Mouse (Mus musculus) hindbrain, embryonic 13.5 days (tissue): ENCODE results near the gene 5730596B20Rik. TPM values are rescaled to one million over a fixed set of nuclear protein-coding genes. Genes with fewer than 3 reads are reported as not detected.

ENCODE experiments used
- ATAC-seq: fragments of 200-750 bp; cut with Nextera tagmentation; 2 replicates; pipeline ENCODE4 v1.8.0; 2017; ENCODE audit warnings: moderate TSS enrichment; ENCODE audit not compliant: low FRiP score
- H3K27ac ChIP-seq: fragments of 300-500 bp; sonication (generic); 2 replicates; pipeline ENCODE4 v1.5.1; 2015; ENCODE audit warnings: inconsistent platforms, mild to moderate bottlenecking, moderate library complexity
- H3K27me3 ChIP-seq: fragments of 300-500 bp; sonication (generic); 2 replicates; pipeline ENCODE4 v1.6.1; 2015; ENCODE audit warnings: mild to moderate bottlenecking, inconsistent platforms
- H3K36me3 ChIP-seq: fragments of 300-500 bp; sonication (generic); 2 replicates; pipeline ENCODE4 v1.6.1; 2015; ENCODE audit warnings: mild to moderate bottlenecking, inconsistent platforms
- H3K4me1 ChIP-seq: fragments of 300-500 bp; sonication (generic); replicated peaks from 2 replicates; pipeline ENCODE4 v1.6.1; 2015; ENCODE audit warnings: inconsistent platforms
- H3K4me2 ChIP-seq: fragments of 300-500 bp; sonication (generic); 2 replicates; pipeline ENCODE4 v1.6.1; 2015; ENCODE audit warnings: inconsistent platforms, mild to moderate bottlenecking, moderate library complexity
- H3K4me3 ChIP-seq: fragments of 300-500 bp; sonication (generic); 2 replicates; pipeline ENCODE4 v1.5.1; 2015; ENCODE audit warnings: mild to moderate bottlenecking, inconsistent platforms
- H3K9ac ChIP-seq: fragments of 300-500 bp; sonication (generic); 2 replicates; pipeline ENCODE4 v1.6.1; 2015; ENCODE audit warnings: mild to moderate bottlenecking, inconsistent platforms
- H3K9me3 ChIP-seq: fragments of 300-500 bp; sonication (generic); 2 replicates; pipeline ENCODE4 v1.6.1; 2016; ENCODE audit warnings: inconsistent platforms
- WGBS: fragments of 180-500 bp; shearing (Covaris S2); methylation state at CpG from one replicate; pipeline ENCODE4 v1.1.7; 2015; 5-methylcytosine and 5-hydroxymethylcytosine counted together
- polyA plus RNA-seq: library from polyadenylated mRNA; unstranded; fragments of >200 nt; fragmentation: Nextera tagmentation; extraction: Ambion mirVana; gene quantifications from 2 replicates; pipeline ENCODE4 v1.2.1, GENCODE M21; 2015

The 5730596B20Rik gene
- polyA plus RNA-seq, 1 experiment from 2014 or later, result 8.3 TPM

DNA sequence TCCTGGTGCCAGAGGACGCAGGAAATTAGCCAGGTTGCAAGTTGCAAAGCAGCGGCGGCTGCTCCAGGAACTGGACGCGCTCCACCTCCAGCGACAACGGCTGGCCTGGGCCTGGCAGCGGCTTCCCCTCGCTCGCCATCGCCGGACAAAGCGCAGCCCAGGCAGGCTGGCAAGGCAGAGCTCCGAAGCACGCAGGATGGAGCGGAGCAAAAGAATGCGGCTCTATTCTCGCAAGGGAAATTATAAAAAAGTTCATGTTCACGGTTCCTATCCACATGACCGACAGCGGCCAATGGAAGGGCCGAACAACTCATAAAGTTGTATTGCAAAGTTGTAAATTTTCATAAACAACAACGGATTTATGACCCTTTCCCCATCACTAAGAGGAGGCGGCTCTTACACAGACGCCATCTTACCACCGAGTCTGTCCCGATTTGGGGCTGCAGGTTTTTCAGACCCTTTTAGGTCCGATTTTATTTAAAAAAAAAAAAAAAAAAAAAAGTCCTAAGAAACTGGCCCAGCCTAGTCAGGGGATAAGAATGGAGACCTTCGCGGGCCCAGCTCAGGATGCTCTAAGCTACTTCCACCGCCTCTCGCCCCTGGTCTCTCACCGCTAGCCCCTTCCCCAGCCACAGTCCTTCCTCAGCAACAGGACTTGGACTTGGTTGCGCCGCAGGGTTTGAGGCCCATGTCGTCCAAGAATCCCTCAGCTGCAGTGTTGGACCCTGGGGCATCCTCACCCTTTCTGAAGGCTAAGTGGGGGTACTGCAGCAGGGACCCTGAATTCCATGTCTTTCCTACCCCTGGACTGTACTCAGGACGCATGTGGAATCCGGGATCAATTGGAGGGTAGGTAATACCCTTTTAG is 36.1 kb downstream of the 5730596B20Rik start, which contains the start of the genes Hoxa3 and Gm28308:
Gene Hoxa3 (minus strand): TSS at position 218 of the 868 bp plus-strand sequence.
Gene Gm28308 (minus strand): TSS at position 221 of the 868 bp plus-strand sequence.
- ATAC-seq, result no peak
- Histone ChIP-seq H3K9me3 (no peaks in the 10 kb centered on the region), H3K27ac (peak within 1 kb of the TSS; percentile 82), H3K36me3 (no peaks in the 10 kb centered on the region), H3K4me1 (peaks cover 47% of the 10 kb centered on the region), H3K27me3 (peaks cover 99% of the 10 kb centered on the region), H3K9ac (peak within 1 kb of the TSS; percentile 49), H3K4me3 (peak within 1 kb of the TSS; percentile 34), H3K4me2 (peak within 1 kb of the TSS; percentile 64)
- 6% methylated on average over 38 of the region's 38 CpGs for WGBS

GRCm38 (mm10) chr6:52214271-52214670 is 37.0 kb downstream of the 5730596B20Rik start:
- Histone ChIP-seq H3K9ac (no peak overlapping the region), H3K4me3 (no peak overlapping the region), H3K4me1 (peaks cover 38% of the 10 kb centered on the region), H3K9me3 (no peaks in the 10 kb centered on the region), H3K27me3 (peaks cover 99% of the 10 kb centered on the region), H3K27ac (no peak overlapping the region), H3K36me3 (no peaks in the 10 kb centered on the region), H3K4me2 (no peak overlapping the region)
- ATAC-seq, result no peak
- WGBS, result 24% methylated on average over 5 of the region's 5 CpGs

GRCm38 (mm10) chr6:52215070-52215469 is 37.8 kb downstream of the 5730596B20Rik start:
- 14% methylated on average over 3 of the region's 3 CpGs for WGBS
- no peaks in the 10 kb centered on the region for H3K36me3 ChIP-seq
- ATAC-seq, result no peak
- H3K4me3 ChIP-seq, result no peak overlapping the region
- H3K9me3 ChIP-seq, result no peaks in the 10 kb centered on the region
- H3K4me2 ChIP-seq, result peak overlapping the region; percentile 34; the same call in 1 of the 2 replicates
- H3K9ac ChIP-seq, result no peak overlapping the region
- H3K4me1 ChIP-seq, result peaks cover 32% of the 10 kb centered on the region
- peaks cover 99% of the 10 kb centered on the region for H3K27me3 ChIP-seq
- no peak overlapping the region for H3K27ac ChIP-seq

- no peak for ATAC-seq
- Histone ChIP-seq H3K4me1 (peaks cover 32% of the 10 kb centered on the region), H3K4me3 (peak overlapping the region; percentile 33), H3K36me3 (no peaks in the 10 kb centered on the region), H3K27ac (peak overlapping the region; percentile 42), H3K9me3 (no peaks in the 10 kb centered on the region), H3K4me2 (peak overlapping the region; percentile 34), H3K27me3 (peaks cover 100% of the 10 kb centered on the region), H3K9ac (0 out of 2 replicates have a peak overlapping the region, but pooled peaks have one; percentile 11)
- 2% methylated on average over 30 of the region's 30 CpGs for WGBS
Observed at GRCm38 (mm10) chr6:52215771-52216535, 38.7 kb downstream of the 5730596B20Rik start.

GRCm38 (mm10) chr6:52216691-52217458 is 39.6 kb downstream of the 5730596B20Rik start:
- Histone ChIP-seq H3K27ac (peak overlapping the region; percentile 48; the same call in 1 of the 2 replicates), H3K4me2 (peak overlapping the region; percentile 44), H3K27me3 (peaks cover 100% of the 10 kb centered on the region), H3K36me3 (no peaks in the 10 kb centered on the region), H3K4me3 (peak overlapping the region; percentile 33), H3K9ac (peak overlapping the region; percentile 63), H3K9me3 (no peaks in the 10 kb centered on the region), H3K4me1 (peaks cover 33% of the 10 kb centered on the region)
- 2% methylated on average over 60 of the region's 60 CpGs for WGBS
- ATAC-seq, result no peak

GRCm38 (mm10) chr6:52217459-52217768 is 40.1 kb downstream of the 5730596B20Rik start:
- Histone ChIP-seq H3K9me3 (no peaks in the 10 kb centered on the region), H3K4me2 (peak overlapping the region; percentile 44), H3K36me3 (no peaks in the 10 kb centered on the region), H3K27me3 (peaks cover 100% of the 10 kb centered on the region), H3K4me1 (peaks cover 28% of the 10 kb centered on the region), H3K4me3 (peak overlapping the region; percentile 33), H3K27ac (no peak overlapping the region), H3K9ac (no peak overlapping the region)
- peak; percentile 46; the same call in 1 of the 2 replicates for ATAC-seq
- WGBS, result under 1% methylated on average over 24 of the region's 25 CpGs

- peaks cover 22% of the 10 kb centered on the region for H3K4me1 ChIP-seq
- H3K27me3 ChIP-seq, result peaks cover 100% of the 10 kb centered on the region
- H3K4me2 ChIP-seq, result peak overlapping the region; percentile 44
- H3K27ac ChIP-seq, result no peak overlapping the region; the same call in 1 of the 2 replicates
- H3K4me3 ChIP-seq, result peak overlapping the region; percentile 33
- no peaks in the 10 kb centered on the region for H3K9me3 ChIP-seq
- 5% methylated on average over 23 of the region's 23 CpGs for WGBS
- no peaks in the 10 kb centered on the region for H3K36me3 ChIP-seq
- no peak for ATAC-seq
- H3K9ac ChIP-seq, result no peak overlapping the region
Observed at GRCm38 (mm10) chr6:52217895-52218642, 40.8 kb downstream of the 5730596B20Rik start.

GRCm38 (mm10) chr6:52218643-52219215 is 41.4 kb downstream of the 5730596B20Rik start:
- no peak for ATAC-seq
- 8% methylated on average over 14 of the region's 14 CpGs for WGBS
- Histone ChIP-seq H3K9ac (no peak overlapping the region), H3K4me1 (peaks cover 21% of the 10 kb centered on the region), H3K27ac (no peak overlapping the region), H3K4me2 (no peak overlapping the region), H3K9me3 (no peaks in the 10 kb centered on the region), H3K36me3 (no peaks in the 10 kb centered on the region), H3K4me3 (no peak overlapping the region), H3K27me3 (peaks cover 100% of the 10 kb centered on the region)

GRCm38 (mm10) chr6:52219234-52219942 is 42.1 kb downstream of the 5730596B20Rik start:
- H3K27me3 ChIP-seq, result peaks cover 100% of the 10 kb centered on the region
- ATAC-seq, result no peak
- peaks cover 21% of the 10 kb centered on the region for H3K4me1 ChIP-seq
- H3K9me3 ChIP-seq, result no peaks in the 10 kb centered on the region
- H3K36me3 ChIP-seq, result no peaks in the 10 kb centered on the region
- H3K4me3 ChIP-seq, result no peak overlapping the region
- H3K4me2 ChIP-seq, result no peak overlapping the region
- WGBS, result 20% methylated on average over 9 of the region's 9 CpGs
- H3K9ac ChIP-seq, result no peak overlapping the region
- no peak overlapping the region for H3K27ac ChIP-seq

DNA sequence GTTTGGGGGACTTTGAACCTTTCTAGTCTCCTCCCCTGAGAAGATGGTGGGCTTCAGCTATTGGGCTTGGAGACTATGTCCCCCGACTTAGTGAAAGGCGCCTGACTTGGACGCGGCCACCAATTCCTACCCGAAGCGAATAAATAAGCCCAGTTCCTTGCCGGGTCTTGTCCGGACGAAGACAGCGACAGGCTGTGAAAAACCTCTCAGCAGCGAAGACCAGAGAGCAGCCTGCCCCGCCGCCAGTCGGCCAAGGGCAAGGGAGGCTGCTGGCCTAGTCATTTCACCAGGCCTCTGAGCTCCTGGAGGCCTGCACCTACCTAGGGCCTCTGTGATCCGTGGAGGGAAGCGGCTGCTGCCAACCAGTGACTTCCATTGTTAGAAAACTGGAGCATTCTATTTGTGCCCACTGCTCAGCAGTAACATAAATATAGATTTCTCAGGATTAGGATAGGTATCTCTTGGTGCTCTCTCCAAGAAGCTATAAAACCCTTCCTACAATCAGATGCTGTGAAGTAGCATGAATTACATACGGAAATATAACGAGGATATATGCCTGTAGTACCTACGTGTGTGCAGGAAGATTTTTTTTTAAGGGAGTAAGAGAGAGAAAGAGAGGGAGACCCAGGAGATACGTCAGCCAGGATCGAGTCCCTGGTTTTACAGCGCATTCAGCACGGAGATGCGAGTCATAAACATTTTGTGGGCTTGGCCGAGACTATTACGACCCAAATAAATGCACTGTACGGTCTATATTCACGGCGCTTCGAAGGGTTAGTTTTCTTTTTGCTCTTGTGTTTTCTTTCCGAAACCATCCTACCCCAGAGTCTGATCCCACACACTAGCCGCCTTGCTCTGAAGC is 42.9 kb downstream of the 5730596B20Rik start:
- no peak overlapping the region for H3K4me3 ChIP-seq
- peaks cover 21% of the 10 kb centered on the region for H3K4me1 ChIP-seq
- no peaks in the 10 kb centered on the region for H3K36me3 ChIP-seq
- no peak overlapping the region for H3K27ac ChIP-seq
- H3K9me3 ChIP-seq, result no peaks in the 10 kb centered on the region
- H3K4me2 ChIP-seq, result no peak overlapping the region
- peaks cover 100% of the 10 kb centered on the region for H3K27me3 ChIP-seq
- no peak for ATAC-seq
- no peak overlapping the region for H3K9ac ChIP-seq
- 13% methylated on average over 32 of the region's 32 CpGs for WGBS
